Comparison of ENCODE assay signal across 23 mouse cellular contexts in genomic region chr3:65006127-65006526, GRCm38 (mm10).
DNase-seq lines count a peak whose midpoint lies in the region; ATAC-seq and TF ChIP-seq lines count a peak whose summit lies in the region.
"Had no signal": no experiment of that assay in that cellular context is flagged by ENCODE, and none has a peak within 500 bp of the region (broad histone marks: within the 10 kb centered on the region; RNA-seq: fewer than 3 reads in every experiment).

No protein-coding gene starts in this region.

- no peaks in the 10 kb centered on the region for H3K27me3 ChIP-seq in midbrain, embryonic 10.5 days (ENCODE audit: low read depth, poor library complexity, severe bottlenecking)
- H3K27me3 ChIP-seq in midbrain, embryonic 16.5 days (ENCODE audit: control insufficient read depth, insufficient read depth, low read depth, low read length): no peaks in the 10 kb centered on the region
- no peaks in the 10 kb centered on the region for H3K27me3 ChIP-seq in midbrain, embryonic 11.5 days (ENCODE audit: control insufficient read depth, insufficient read depth, low read length)
- H3K27me3 ChIP-seq in midbrain, postnatal 0 days (ENCODE audit: insufficient read depth, low read length): no peaks in the 10 kb centered on the region
- no peaks in the 10 kb centered on the region for H3K27me3 ChIP-seq in midbrain, embryonic 14.5 days (ENCODE audit: control insufficient read depth, insufficient read depth, low read length)
- no peaks in the 10 kb centered on the region for H3K27me3 ChIP-seq in midbrain, embryonic 13.5 days
- H3K27me3 ChIP-seq: CH12.LX, Patski had no signal

- H3K4me3 ChIP-seq in midbrain, embryonic 10.5 days: no peak overlapping the region
- H3K4me3 ChIP-seq in midbrain, embryonic 16.5 days (ENCODE audit: low read depth, low read length): no peak overlapping the region
- no peak overlapping the region for H3K4me3 ChIP-seq in midbrain, embryonic 11.5 days (ENCODE audit: low read depth, low read length)
- no peak overlapping the region for H3K4me3 ChIP-seq in midbrain, postnatal 0 days (ENCODE audit: low read depth, low read length)
- H3K4me3 ChIP-seq in midbrain, embryonic 14.5 days (replicated peaks; ENCODE audit: low read depth, low read length): no peak overlapping the region
- no peak overlapping the region for H3K4me3 ChIP-seq in midbrain, embryonic 13.5 days (replicated peaks)

- H3K9ac ChIP-seq in midbrain, embryonic 16.5 days (ENCODE audit: low read depth, low read length): no peak overlapping the region
- no peak overlapping the region for H3K9ac ChIP-seq in midbrain, embryonic 11.5 days (ENCODE audit: low read length)
- H3K9ac ChIP-seq in midbrain, postnatal 0 days (replicated peaks; ENCODE audit: low read length, poor library complexity, severe bottlenecking): no peak overlapping the region
- H3K9ac ChIP-seq in midbrain, embryonic 14.5 days (replicated peaks; ENCODE audit: low read length): no peak overlapping the region
- H3K9ac ChIP-seq in midbrain, embryonic 13.5 days (replicated peaks): no peak overlapping the region

- ATAC-seq in midbrain, embryonic 16.5 days: no peak
- peak; percentile 82 for ATAC-seq in midbrain, embryonic 11.5 days (ENCODE audit: low FRiP score)
- no peak for ATAC-seq in midbrain, postnatal 0 days (ENCODE audit: low FRiP score)
- no peak for ATAC-seq in midbrain, embryonic 14.5 days (ENCODE audit: low FRiP score, low TSS enrichment)
- no peak for ATAC-seq in midbrain, embryonic 13.5 days
- ATAC-seq: activated CD4-positive, CD25-positive, alpha-beta regulatory T cell, adult 4 months; CD4-positive, CD25-positive, alpha-beta regulatory T cell, adult 4 months; Patski had no signal

- H3K9me3 ChIP-seq in midbrain, embryonic 10.5 days (replicated peaks): no peaks in the 10 kb centered on the region
- no peaks in the 10 kb centered on the region for H3K9me3 ChIP-seq in midbrain, embryonic 16.5 days (replicated peaks; ENCODE audit: control insufficient read depth, low read length, poor library complexity, severe bottlenecking)
- no peaks in the 10 kb centered on the region for H3K9me3 ChIP-seq in midbrain, embryonic 11.5 days (ENCODE audit: control insufficient read depth, low read length)
- no peaks in the 10 kb centered on the region for H3K9me3 ChIP-seq in midbrain, postnatal 0 days (ENCODE audit: low read length)
- no peaks in the 10 kb centered on the region for H3K9me3 ChIP-seq in midbrain, embryonic 14.5 days (ENCODE audit: control insufficient read depth, low read length)
- H3K9me3 ChIP-seq in midbrain, embryonic 13.5 days: no peaks in the 10 kb centered on the region
- H3K9me3 ChIP-seq: G1E had no signal

- 67% methylated on average over 1 of the region's 1 CpGs for WGBS in midbrain, embryonic 10.5 days
- WGBS in midbrain, embryonic 16.5 days: 49% methylated on average over 1 of the region's 1 CpGs
- WGBS in midbrain, embryonic 11.5 days: 45% methylated on average over 1 of the region's 1 CpGs
- WGBS in midbrain, postnatal 0 days: 53% methylated on average over 1 of the region's 1 CpGs
- WGBS in midbrain, embryonic 14.5 days: 36% methylated on average over 1 of the region's 1 CpGs
- WGBS in midbrain, embryonic 13.5 days: 49% methylated on average over 1 of the region's 1 CpGs

- H3K4me1 ChIP-seq in midbrain, embryonic 10.5 days: peaks cover 12% of the 10 kb centered on the region
- H3K4me1 ChIP-seq in midbrain, embryonic 16.5 days (ENCODE audit: control insufficient read depth, insufficient read depth, low read length): no peaks in the 10 kb centered on the region
- H3K4me1 ChIP-seq in midbrain, embryonic 11.5 days (ENCODE audit: control insufficient read depth, insufficient read depth, low read length): no peaks in the 10 kb centered on the region
- H3K4me1 ChIP-seq in midbrain, postnatal 0 days (ENCODE audit: insufficient read depth, low read length): no peaks in the 10 kb centered on the region
- no peaks in the 10 kb centered on the region for H3K4me1 ChIP-seq in midbrain, embryonic 14.5 days (ENCODE audit: control insufficient read depth, insufficient read depth, low read length)
- H3K4me1 ChIP-seq in midbrain, embryonic 13.5 days (replicated peaks): no peaks in the 10 kb centered on the region

- no peak overlapping the region for H3K4me2 ChIP-seq in midbrain, embryonic 16.5 days (ENCODE audit: low read length)
- no peak overlapping the region for H3K4me2 ChIP-seq in midbrain, embryonic 11.5 days
- H3K4me2 ChIP-seq in midbrain, postnatal 0 days (ENCODE audit: low read depth, low read length, poor library complexity, severe bottlenecking): no peak overlapping the region
- no peak overlapping the region for H3K4me2 ChIP-seq in midbrain, embryonic 14.5 days (ENCODE audit: low read length)
- no peak overlapping the region for H3K4me2 ChIP-seq in midbrain, embryonic 13.5 days (replicated peaks)

- intact Hi-C loops in left cerebral cortex, postnatal 10 days (cut with DNase I): no loop called here

- no peak overlapping the region for H3K27ac ChIP-seq in midbrain, embryonic 10.5 days (replicated peaks)
- no peak overlapping the region for H3K27ac ChIP-seq in midbrain, embryonic 16.5 days (ENCODE audit: low read length)
- H3K27ac ChIP-seq in midbrain, embryonic 11.5 days (ENCODE audit: low read depth, low read length): no peak overlapping the region
- no peak overlapping the region for H3K27ac ChIP-seq in midbrain, postnatal 0 days (ENCODE audit: low read depth, low read length)
- H3K27ac ChIP-seq in midbrain, embryonic 14.5 days (replicated peaks; ENCODE audit: low read depth, low read length): no peak overlapping the region
- no peak overlapping the region for H3K27ac ChIP-seq in midbrain, embryonic 13.5 days

- H3K36me3 ChIP-seq in midbrain, embryonic 10.5 days: no peaks in the 10 kb centered on the region
- H3K36me3 ChIP-seq in midbrain, embryonic 16.5 days (ENCODE audit: control insufficient read depth, insufficient read depth, low read length): no peaks in the 10 kb centered on the region
- H3K36me3 ChIP-seq in midbrain, embryonic 11.5 days (ENCODE audit: control insufficient read depth, insufficient read depth, low read length): no peaks in the 10 kb centered on the region
- no peaks in the 10 kb centered on the region for H3K36me3 ChIP-seq in midbrain, postnatal 0 days (ENCODE audit: insufficient read depth, low read length)
- H3K36me3 ChIP-seq in midbrain, embryonic 14.5 days (ENCODE audit: control insufficient read depth, insufficient read depth, low read length): no peaks in the 10 kb centered on the region
- H3K36me3 ChIP-seq in midbrain, embryonic 13.5 days: no peaks in the 10 kb centered on the region
- H3K36me3 ChIP-seq: G1E had no signal

- TF ChIP-seq POLR2A in brain, embryonic 14.5 days (IDR thresholded peaks at IDR 0.05; ENCODE audit: borderline replicate concordance, extremely low read depth, insufficient read depth, insufficient read length, poor library complexity, severe bottlenecking): no peak

- peak; percentile 11 for DNase-seq in midbrain, embryonic 10.5 days (ENCODE audit: low spot score)
- DNase-seq in midbrain, embryonic 11.5 days (ENCODE audit: low spot score, missing footprints): peak; percentile 83
- DNase-seq in midbrain, postnatal 0 days (ENCODE audit: low spot score): no peak
- DNase-seq in midbrain, embryonic 14.5 days: peak; percentile 7
- DNase-seq in brain, embryonic 14.5 days (ENCODE audit: low read depth): peak; percentile 23
- no peak for DNase-seq in left cerebral cortex, postnatal 10 days (ENCODE audit: extremely low spot score in 1 of 2, low spot score in 2 of 2)
- DNase-seq: adrenal gland, adult 2 months; adrenal gland, adult 8-10 months; adrenal gland, postnatal 10 days; adrenal gland, postnatal 14 days; adrenal gland, postnatal 25 days; adrenal gland, postnatal 36 days; B cell, adult 2 months; cerebellum, adult 11 months; cerebellum, adult 11-12 months; cerebellum, adult 18-20 months had no signal

- TF ChIP-seq CTCF in midbrain, postnatal 0 days (IDR thresholded peaks at IDR 0.05): no peak
- TF ChIP-seq CTCF in brain, embryonic 14.5 days (IDR thresholded peaks at IDR 0.05; ENCODE audit: borderline replicate concordance, extremely low read depth, insufficient read depth, insufficient read length): no peak

Comparison
In these comparisons a context has a peak if more than half of its experiments do, and no peak if none do; other contexts are left out.
1. DNase-seq: peak in midbrain, embryonic 10.5 days (single experiment), midbrain, embryonic 11.5 days (single experiment), midbrain, embryonic 14.5 days (single experiment) and brain, embryonic 14.5 days (single experiment); none in midbrain, postnatal 0 days (single experiment) and left cerebral cortex, postnatal 10 days (0 of 2).